Mouse (Mus musculus) gastrocnemius, adult 2 months (tissue): Measurements from ENCODE around the gene Rimkla. TPM values are rescaled to one million over a fixed set of nuclear protein-coding genes. Genes with fewer than 3 reads are reported as not detected.
A peak's percentile ranks its signal among the peaks of the same experiment; 100 is the strongest.
"Not testable (repeated sequence)": the region's sequence is repeated elsewhere in the genome, so short reads cannot be mapped to it uniquely, and the experiment has no call there.

Experiments used
- DNase-seq: peaks from one replicate; pipeline ENCODE4 v3.0.0; 2022
- H3K27ac ChIP-seq: fragments of 200-600 bp; 2 replicates; pipeline ENCODE4 v1.8.1; 2022; ENCODE audit warnings: mild to moderate bottlenecking
- H3K4me3 ChIP-seq: fragments of 200-600 bp; 2 replicates; pipeline ENCODE4 v1.8.1; 2022; ENCODE audit warnings: mild to moderate bottlenecking, moderate library complexity
- CTCF ChIP-seq: fragments of 200-600 bp; IDR thresholded peaks from 2 replicates; pipeline ENCODE4 v1.8.1; 2022; ENCODE audit warnings: antibody characterized with exemption, mild to moderate bottlenecking, moderate library complexity
- intact Hi-C: fragments of 180-260 bp; cut with DNase I; formaldehyde crosslinking; loops from one replicate; pipeline ENCODE4 v1.15.1; 2025
- long read RNA-seq, 2 experiments: library from polyadenylated mRNA; stranded (forward); transcript quantifications; one replicate each; pipeline ENCODE4 v2.0.0; 2021
- total RNA-seq, 2 experiments: library from RNA; stranded (reverse); gene quantifications; 2 replicates each; pipeline ENCODE4 v1.2.3; 2021

Gene Rimkla
- total RNA-seq = not detected
- long read RNA-seq, experiment 1 = 0 reads
- long read RNA-seq, experiment 2, partial matches to known transcripts = 0 of 1 reads
- long read RNA-seq, experiment 2, other reads (novel, unspliced or antisense) = 1 of 1 reads

DNA sequence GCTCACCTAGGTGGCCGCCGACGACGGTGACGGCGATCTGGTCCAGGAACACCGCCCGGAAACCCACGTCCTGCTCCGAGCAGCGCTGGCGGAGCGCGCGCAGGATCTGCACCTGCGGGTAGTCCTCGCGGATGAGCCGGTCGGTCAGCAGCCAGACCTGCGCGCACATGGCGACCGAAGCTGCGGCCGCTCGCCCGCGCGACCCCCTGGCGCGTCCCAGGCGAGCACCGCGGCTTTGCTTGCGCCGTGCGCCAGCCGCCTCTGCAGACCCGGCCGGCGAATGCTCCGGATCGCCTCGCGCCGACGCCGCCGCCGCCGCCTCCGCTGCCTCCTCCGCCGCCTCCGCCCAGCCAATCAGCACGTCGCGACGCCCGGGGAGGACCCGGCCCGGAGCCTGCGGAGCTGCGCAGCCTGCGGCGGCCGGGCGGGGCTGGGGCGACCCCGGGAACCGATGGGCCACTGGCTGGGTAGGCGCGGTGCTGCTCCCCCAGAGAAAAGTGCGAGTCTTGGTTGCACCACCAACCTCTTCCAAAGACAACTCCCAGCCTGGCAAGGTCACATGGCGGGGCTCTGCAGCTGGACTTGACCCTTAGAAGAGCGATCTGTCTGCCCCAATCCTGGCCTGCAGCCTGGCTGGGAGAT, at the start of gene Rimkla:
Gene Rimkla, minus strand, starts transcription at position 338 of the 642 bp plus-strand sequence.
- DNase-seq = peak; percentile 84
- no peak for TF ChIP-seq CTCF
- no peak within 1 kb of the TSS; the same call in 1 of the 2 replicates for H3K27ac ChIP-seq
- intact Hi-C loops = no loop called here
- H3K4me3 ChIP-seq = peak within 1 kb of the TSS; percentile 77

DNA sequence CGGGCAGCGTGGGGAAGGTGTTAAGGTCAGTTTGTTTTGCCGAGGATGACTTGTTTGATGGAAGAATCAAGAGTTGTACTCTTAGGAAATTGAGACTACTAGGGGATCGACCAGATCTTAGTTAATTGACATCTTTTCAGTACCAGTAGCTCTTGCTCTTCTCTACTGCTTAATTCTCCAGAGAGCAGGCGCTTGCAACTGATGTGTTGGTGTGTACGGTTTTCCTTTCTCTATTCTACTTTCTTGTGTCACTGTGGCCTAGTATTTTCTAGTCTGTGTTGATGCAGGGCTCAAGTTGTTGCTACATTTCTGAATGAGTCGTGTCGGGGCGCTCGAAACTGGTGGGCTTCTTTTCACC, 48.1 kb upstream of the Rimkla start:
- intact Hi-C loops = no loop called here
- peak overlapping the region; percentile 93 for H3K27ac ChIP-seq
- DNase-seq = no peak
- no peak for TF ChIP-seq CTCF
- peak overlapping the region; percentile 98 for H3K4me3 ChIP-seq

DNA sequence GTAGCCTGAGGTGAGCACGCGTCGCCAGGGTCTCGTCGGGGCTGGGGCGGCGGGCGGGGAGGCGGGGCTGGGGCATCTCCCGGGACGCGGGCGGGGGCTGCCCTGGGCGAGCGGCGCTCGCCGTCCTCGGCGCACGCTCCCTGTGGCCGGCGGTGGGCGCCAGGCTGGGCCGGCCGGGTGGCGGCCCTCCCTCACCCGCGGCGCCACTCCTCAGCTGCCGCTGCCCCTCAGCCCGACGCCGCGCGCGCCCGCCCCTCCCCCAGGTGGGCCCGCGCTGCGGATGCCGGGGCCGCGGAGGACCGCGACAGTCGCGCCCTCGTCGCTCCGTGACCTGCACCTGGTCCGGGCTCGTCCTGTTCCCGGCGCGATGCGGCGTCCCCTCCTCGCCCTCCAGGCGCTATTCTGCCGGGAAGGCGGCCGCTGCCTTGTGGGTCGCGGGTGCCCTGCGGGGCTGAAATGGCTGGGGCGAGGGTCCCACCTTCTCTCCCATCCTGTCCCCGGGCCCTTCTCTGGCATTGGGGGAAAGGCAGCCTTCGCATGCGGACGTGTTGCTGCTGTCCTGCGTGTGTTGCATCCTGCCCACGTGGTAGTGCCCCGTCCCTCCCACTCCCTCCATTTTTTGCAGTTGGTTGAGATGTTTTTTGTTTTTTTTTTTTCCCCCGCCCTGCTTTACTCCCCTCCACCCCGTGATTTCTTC, 47.6 kb upstream of the Rimkla start:
- intact Hi-C loops = loop anchor here (5.0 kb wide), 2 partner anchors 87 to 308 kb away; partner anchors contain the start of genes AU022252 and P3h1
- TF ChIP-seq CTCF = no peak
- peak; percentile 78 for DNase-seq

DNA sequence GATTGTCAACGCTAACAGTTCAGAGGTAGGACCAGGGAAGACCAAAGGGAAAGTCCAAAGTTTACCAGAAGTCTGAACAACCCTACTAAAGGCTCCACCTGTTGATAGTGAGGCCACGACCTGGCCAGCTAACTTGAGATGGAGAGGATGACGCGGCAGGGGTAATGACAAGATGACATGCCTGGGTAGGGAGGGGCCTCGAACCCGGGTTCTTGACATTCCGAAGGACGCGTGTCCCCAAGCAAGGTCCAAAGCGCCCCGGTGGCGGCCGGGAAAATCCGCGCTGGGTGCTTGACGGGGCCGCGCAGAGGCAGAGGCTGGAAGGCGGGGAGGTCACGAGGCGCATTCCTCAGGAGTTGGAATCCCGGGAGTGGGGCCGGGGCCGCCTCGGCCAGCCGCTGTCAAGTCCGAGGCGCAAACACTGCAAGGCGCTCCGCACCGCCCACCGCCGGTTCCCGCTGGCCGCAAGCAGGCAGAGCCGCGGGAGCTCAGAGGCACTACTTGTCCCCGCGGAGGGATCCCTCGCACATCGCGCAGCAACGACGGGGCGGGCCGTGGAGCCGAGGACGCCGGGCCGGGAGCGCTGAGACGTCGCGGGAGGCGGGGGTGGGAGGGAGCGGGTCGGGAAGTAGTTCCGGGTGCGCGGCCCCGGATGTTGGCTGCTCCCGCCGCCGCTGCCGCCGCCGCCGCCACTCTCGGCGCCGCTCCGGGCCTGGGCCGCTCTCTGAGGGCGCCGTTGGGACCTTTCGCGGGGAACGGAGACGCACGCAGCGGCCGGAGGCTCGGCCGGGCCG, 46.8 kb upstream of the Rimkla start, which contains the start of gene Frg2f1:
Gene Frg2f1, minus strand, starts transcription at position 499 of the 794 bp plus-strand sequence.
- intact Hi-C loops = loop anchor here (5.0 kb wide), 2 partner anchors 88 to 307 kb away; partner anchors contain the start of genes AU022252 and P3h1
- peak; percentile 98 for DNase-seq
- no peak for TF ChIP-seq CTCF
- Histone ChIP-seq H3K4me3 (peak within 1 kb of the TSS; percentile 98), H3K27ac (peak within 1 kb of the TSS; percentile 93)

More for the DNA sequence above, 47.6 kb upstream of the Rimkla start:
- Histone ChIP-seq H3K27ac (peak overlapping the region; percentile 93), H3K4me3 (peak overlapping the region; percentile 98)

DNA sequence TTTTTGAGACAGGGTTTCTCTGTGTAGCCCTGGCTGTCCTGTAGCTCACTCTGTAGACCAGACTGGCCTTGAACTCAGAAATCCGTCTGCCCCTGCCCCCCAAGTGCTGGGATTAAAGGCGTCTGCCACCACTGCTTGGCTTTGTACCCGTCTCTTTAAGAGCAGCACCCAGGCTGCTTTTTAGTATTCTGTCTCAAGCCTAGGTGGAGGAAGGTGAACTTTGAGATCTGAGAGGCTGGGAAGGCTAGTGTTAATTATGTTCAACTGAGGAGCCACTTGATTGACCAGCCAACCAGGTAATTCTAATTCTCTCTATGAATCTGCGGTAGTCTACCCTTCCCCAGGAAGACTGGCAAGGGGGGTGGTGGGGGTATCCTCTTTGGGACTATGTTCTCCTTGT, 45.0 kb upstream of the Rimkla start:
- H3K4me3 ChIP-seq = no peak overlapping the region
- H3K27ac ChIP-seq = no peak overlapping the region
- TF ChIP-seq CTCF = no peak
- intact Hi-C loops = loop anchor here (5.0 kb wide), 2 partner anchors 90 to 305 kb away; partner anchors contain the start of genes AU022252 and P3h1
- no peak for DNase-seq

DNA sequence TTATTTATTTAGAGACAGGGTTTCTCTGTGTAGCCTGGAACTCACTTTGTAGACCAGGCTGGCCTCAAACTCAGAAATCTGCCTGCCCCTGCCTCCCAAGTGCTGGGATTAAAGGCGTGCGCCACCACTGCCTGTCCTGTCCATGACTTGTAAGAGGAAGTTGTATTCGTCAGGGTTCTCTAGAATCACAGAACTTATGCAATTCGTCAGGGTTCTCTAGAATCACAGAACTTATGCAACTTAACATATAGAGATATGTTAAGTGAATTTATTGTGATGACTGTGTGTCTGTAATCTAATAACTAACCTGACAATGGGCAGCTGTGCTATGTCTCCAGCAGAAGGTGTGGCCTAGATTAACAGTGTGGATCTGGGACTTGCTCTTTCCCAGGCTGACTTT, 44.2 kb upstream of the Rimkla start, which contains the start of gene Foxj3:
Gene Foxj3, plus strand, starts transcription at position 390 of the 400 bp plus-strand sequence.
- DNase-seq, H3K27ac ChIP-seq, H3K4me3 ChIP-seq: not testable (repeated sequence)
- intact Hi-C loops = loop anchor here (5.0 kb wide), 2 partner anchors 91 to 304 kb away; partner anchors contain the start of genes AU022252 and P3h1

DNA sequence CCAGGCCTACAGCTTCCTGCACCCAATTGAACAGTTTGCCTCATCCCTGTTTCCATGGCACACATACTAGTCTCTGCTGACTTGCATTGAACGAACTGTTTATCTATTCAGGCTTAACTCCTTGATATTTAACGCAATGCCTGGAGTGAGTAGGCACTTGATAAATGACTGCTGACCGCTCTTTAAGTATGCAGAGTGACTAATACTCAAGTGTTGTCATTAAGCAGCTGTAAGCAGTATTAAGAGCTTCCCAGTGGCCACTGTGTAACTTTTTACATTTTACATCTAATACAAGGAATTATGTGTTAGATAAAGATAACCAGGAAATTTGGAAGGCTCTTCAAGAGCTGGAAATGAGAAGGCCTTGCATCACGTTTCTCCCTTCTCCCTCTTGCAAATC, 42.7 kb upstream of the Rimkla start:
- no peak overlapping the region for H3K27ac ChIP-seq
- intact Hi-C loops = loop anchor here (5.0 kb wide), 2 partner anchors 92 to 303 kb away; partner anchors contain the start of genes AU022252 and P3h1
- TF ChIP-seq CTCF = no peak
- H3K4me3 ChIP-seq = no peak overlapping the region
- DNase-seq = no peak

DNA sequence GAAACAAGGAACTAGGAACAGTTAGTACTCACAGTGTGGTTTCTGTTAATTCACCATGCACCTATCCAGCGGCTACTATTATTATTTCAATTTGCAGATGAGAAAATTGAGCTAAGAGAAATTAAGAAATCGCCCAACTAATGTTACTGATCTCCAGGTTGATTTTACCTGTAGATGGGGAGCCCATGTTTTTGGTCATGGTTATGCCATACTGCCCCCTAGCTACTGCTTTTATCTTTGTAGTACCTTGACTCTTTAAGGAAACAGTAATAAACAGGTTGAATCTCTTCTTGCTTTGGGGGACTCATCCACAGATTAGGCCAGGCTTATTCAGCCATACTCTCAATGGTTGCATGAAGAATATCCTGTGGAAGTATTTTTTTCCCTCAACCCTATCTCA, 39.4 kb upstream of the Rimkla start:
- Histone ChIP-seq H3K27ac (no peak overlapping the region), H3K4me3 (no peak overlapping the region)
- intact Hi-C loops = loop anchor here (2.0 to 5.0 kb wide), 2 partner anchors 101 to 285 kb away; no protein-coding TSS in a partner anchor
- no peak for DNase-seq
- peak; percentile 60 for TF ChIP-seq CTCF

DNA sequence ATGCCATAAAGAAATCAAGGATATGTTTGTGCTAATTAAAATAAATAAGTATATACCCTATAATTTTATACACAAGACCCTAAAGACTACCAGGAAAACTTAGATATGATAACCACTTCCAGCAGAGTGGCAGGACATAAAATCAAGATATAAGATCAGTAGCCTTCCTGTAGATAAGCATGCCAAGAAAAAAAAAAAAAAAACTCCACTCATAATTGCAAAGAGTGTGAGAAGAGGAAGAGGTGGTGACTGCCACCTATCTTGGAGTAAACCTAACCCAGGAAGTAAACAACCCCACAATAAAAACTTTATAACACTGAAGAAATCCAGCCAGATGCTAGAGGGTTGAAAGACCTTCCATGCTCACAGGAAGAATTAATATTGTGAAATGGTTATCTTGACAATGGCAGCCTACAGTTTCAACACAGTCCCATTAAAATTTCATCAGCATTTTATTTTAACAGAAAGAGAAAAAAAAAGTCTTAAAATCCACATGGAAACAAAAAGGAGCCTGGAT, 34.0 kb upstream of the Rimkla start:
- no peak for TF ChIP-seq CTCF
- DNase-seq = no peak
- intact Hi-C loops = no loop called here
- Histone ChIP-seq H3K27ac (no peak overlapping the region), H3K4me3 (no peak overlapping the region)

DNA sequence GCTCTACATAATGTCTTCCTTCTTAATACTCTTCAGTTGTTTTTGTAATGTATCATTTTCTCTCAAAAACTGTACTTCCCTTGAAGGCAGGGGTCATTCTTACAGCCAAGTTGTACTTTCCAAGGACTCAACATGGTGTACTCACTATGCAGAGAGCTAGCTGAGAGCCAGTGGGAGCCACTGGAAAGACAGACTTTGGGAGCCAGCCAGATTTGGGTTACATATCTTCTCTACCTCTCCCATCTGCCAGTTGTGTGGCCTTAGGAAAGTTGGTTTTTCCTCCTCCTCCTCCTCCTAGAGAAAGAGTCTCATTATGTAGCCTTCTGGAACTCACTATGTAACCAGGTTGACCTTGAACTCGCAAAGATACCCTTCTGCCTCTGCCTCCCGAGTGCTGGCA, 32.0 kb upstream of the Rimkla start:
- intact Hi-C loops = no loop called here
- Histone ChIP-seq H3K27ac (no peak overlapping the region), H3K4me3 (no peak overlapping the region)
- no peak for TF ChIP-seq CTCF
- no peak for DNase-seq

DNA sequence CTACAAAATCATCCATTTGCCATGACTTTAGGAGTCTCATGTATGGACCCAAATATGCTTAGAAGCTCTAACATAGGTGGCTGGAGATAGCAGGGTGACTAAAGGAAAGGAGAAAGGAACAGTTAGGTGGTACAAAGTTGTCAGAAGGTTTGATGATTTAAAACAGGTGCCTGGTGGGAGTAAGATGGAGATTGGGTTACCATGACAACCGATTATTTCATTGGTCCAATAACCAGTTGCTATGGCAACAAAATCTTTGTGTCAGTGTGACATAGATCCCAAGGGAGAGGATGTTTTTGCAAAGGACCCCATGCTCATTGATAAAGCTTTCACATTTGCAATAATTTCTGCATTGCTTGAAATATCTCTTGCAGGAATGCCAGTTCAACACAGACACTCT, 31.6 kb upstream of the Rimkla start:
- intact Hi-C loops = no loop called here
- no peak for DNase-seq
- no peak overlapping the region for H3K27ac ChIP-seq
- no peak for TF ChIP-seq CTCF
- H3K4me3 ChIP-seq = no peak overlapping the region

DNA sequence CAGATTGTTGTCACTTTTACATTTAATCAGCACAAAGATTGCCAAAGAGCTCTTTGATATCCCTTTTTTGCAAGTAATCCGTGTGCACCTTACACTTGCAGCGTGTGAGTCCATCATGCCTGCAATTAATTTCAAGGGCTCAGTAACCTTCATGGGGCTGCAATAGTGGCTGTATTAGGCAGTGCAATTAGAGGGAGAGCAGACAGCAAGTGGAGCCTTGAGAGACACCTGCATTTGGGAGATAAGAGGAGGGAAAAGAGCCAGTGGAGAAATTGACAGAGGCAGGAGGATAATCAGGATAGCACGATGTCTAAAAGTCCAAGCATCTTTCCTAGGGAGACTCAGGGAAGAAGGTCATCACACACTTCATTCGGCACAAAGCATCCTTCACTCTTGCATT, 31.1 kb upstream of the Rimkla start:
- intact Hi-C loops = no loop called here

More for the DNA sequence above, 31.1 kb upstream of the Rimkla start:
- TF ChIP-seq CTCF = no peak
- Histone ChIP-seq H3K4me3 (no peak overlapping the region), H3K27ac (no peak overlapping the region)
- DNase-seq = no peak
